Mouse (Mus musculus) lung, embryonic 16.5 days (tissue): ENCODE data around the gene Chd9. TPM values are rescaled to one million over a fixed set of nuclear protein-coding genes. Genes with fewer than 3 reads are reported as not detected.

Experiments used
- ATAC-seq: fragments of 200-750 bp; cut with Nextera tagmentation; 2 replicates; pipeline ENCODE4 v1.8.0; 2017; ENCODE audit warnings: low read depth, mild to moderate bottlenecking, moderate library complexity
- H3K27ac ChIP-seq: fragments of 300-500 bp; sonication (generic); 2 replicates; pipeline ENCODE4 v1.5.1; 2014; ENCODE audit warnings: mild to moderate bottlenecking, control low read depth, low read length
- H3K27me3 ChIP-seq: fragments of 300-500 bp; sonication (generic); 2 replicates; pipeline ENCODE4 v1.6.1; 2014; ENCODE audit warnings: low read depth, low read length, mixed read lengths; ENCODE audit not compliant: control insufficient read depth, insufficient read depth
- H3K36me3 ChIP-seq: fragments of 300-500 bp; sonication (generic); 2 replicates; pipeline ENCODE4 v1.6.1; 2014; ENCODE audit warnings: low read length; ENCODE audit not compliant: control insufficient read depth, insufficient read depth
- H3K4me1 ChIP-seq: fragments of 300-500 bp; sonication (generic); replicated peaks from 2 replicates; pipeline ENCODE4 v1.6.1; 2014; ENCODE audit warnings: low read length, mixed read lengths; ENCODE audit not compliant: control insufficient read depth, insufficient read depth
- H3K4me2 ChIP-seq: fragments of 300-500 bp; sonication (generic); 2 replicates; pipeline ENCODE4 v1.6.1; 2014; ENCODE audit warnings: low read depth, low read length, control low read depth
- H3K4me3 ChIP-seq: fragments of 300-500 bp; sonication (generic); 2 replicates; pipeline ENCODE4 v1.5.1; 2014; ENCODE audit warnings: mild to moderate bottlenecking, low read length, control low read depth
- H3K9ac ChIP-seq: fragments of 300-500 bp; sonication (generic); 2 replicates; pipeline ENCODE4 v1.6.1; 2014; ENCODE audit warnings: low read length, control low read depth
- H3K9me3 ChIP-seq: fragments of 300-500 bp; sonication (generic); 2 replicates; pipeline ENCODE4 v1.6.1; 2016; ENCODE audit warnings: low read length; ENCODE audit not compliant: control insufficient read depth
- WGBS: fragments of 180-500 bp; shearing (Covaris S2); extraction: QIAGEN DNeasy Blood & Tissue Kit; methylation state at CpG from one replicate; pipeline ENCODE4 v1.1.7; 2014; 5-methylcytosine and 5-hydroxymethylcytosine counted together
- polyA plus RNA-seq: library from polyadenylated mRNA; unstranded; fragments of >200 nt; fragmentation: Nextera tagmentation; extraction: Ambion mirVana; gene quantifications from 2 replicates; pipeline ENCODE4 v1.2.1, GENCODE M21; 2015

The Chd9 gene
- polyA plus RNA-seq, 1 experiment from 2014 or later = 95.9 TPM

DNA sequence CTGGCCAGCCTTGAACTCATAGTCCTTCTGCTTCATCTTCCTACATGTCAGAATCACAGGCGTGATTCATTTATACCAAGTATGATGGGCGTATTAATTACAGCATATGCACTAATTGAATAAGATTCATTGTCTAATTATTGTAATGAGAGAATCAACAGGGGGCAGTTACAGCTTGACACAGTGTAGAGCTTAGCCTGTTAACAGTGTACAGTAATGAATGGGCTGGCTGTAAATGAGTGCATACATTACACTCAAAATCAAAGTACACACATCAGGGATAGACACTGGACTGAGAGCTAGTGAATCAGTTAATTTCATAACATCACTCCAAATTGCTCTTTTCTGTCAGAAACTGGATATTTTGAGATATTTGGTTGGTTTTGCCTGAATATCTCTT, 135.9 kb downstream of the Chd9 start:
- no peak for ATAC-seq
- no peaks in the 10 kb centered on the region; the same call in none of the 2 replicates for H3K36me3 ChIP-seq
- no peak overlapping the region for H3K4me2 ChIP-seq
- H3K27me3 ChIP-seq = no peaks in the 10 kb centered on the region
- no peak overlapping the region for H3K9ac ChIP-seq
- WGBS = 93% methylated on average over 2 of the region's 2 CpGs
- peaks cover 3% of the 10 kb centered on the region; the same call in 1 of the 2 replicates for H3K4me1 ChIP-seq
- H3K9me3 ChIP-seq = no peaks in the 10 kb centered on the region
- H3K4me3 ChIP-seq = no peak overlapping the region
- H3K27ac ChIP-seq = no peak overlapping the region

DNA sequence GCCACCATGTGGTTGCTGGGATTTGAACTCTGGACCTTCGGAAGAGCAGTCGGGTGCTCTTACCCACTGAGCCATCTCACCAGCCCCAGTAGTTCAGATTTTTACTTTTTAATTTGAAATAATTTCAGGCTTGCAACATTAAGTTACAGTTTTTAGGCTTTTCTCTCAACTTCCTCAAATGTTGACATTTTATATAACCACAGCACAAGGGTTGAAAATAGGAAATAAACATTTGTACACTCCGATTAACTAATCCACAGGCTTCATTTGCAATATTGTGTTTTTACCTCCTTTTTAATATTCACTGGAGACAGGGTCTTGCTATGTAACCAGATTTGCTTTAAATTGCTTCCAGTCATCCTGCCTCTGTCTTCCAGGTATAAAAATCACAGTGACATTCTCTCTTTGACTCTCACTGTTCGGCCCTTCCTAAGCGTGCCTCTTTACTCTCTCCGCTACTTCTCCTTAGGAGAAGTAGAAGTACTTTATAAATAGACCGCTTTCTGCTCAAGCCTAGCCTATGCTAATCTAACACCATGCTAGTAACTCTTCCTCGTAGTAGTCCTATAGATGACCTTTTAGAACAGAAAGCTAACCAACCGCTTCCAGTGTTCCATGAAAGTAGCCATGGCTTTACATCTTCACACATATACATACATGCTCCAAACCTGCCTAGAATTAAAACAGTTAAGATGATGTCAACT, 137.5 kb downstream of the Chd9 start:
- Histone ChIP-seq H3K9me3 (no peaks in the 10 kb centered on the region), H3K27me3 (no peaks in the 10 kb centered on the region), H3K4me3 (no peak overlapping the region), H3K4me2 (no peak overlapping the region), H3K4me1 (no peaks in the 10 kb centered on the region; the same call in 1 of the 2 replicates), H3K9ac (no peak overlapping the region), H3K36me3 (no peaks in the 10 kb centered on the region; the same call in 1 of the 2 replicates), H3K27ac (no peak overlapping the region)
- WGBS = 89% methylated on average over 9 of the region's 9 CpGs
- no peak for ATAC-seq

DNA sequence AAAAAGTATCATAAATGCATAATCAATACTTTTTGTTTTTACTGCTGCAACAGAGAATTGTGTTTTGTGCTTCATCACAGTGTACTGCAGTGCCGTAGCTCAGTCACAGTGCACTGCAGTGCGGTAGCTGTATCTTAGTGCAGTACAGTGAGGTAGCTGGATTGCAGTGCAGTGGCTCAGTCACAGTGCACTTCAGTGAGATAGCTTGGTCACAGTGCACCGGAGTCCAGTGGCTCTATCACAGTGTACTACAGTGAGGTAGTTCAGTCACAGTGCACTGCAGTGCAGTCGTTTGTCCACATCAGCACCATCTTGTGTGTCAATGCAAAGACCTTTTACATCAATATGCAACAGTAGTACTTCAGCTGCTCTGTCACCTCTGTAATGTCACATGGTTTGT, 140.2 kb downstream of the Chd9 start:
- Histone ChIP-seq H3K9ac (no peak overlapping the region), H3K9me3 (no peaks in the 10 kb centered on the region), H3K4me1 (no peaks in the 10 kb centered on the region), H3K36me3 (no peaks in the 10 kb centered on the region; the same call in 1 of the 2 replicates), H3K4me3 (no peak overlapping the region), H3K4me2 (no peak overlapping the region), H3K27ac (no peak overlapping the region), H3K27me3 (no peaks in the 10 kb centered on the region)
- ATAC-seq = no peak
- 96% methylated on average over 4 of the region's 4 CpGs for WGBS

DNA sequence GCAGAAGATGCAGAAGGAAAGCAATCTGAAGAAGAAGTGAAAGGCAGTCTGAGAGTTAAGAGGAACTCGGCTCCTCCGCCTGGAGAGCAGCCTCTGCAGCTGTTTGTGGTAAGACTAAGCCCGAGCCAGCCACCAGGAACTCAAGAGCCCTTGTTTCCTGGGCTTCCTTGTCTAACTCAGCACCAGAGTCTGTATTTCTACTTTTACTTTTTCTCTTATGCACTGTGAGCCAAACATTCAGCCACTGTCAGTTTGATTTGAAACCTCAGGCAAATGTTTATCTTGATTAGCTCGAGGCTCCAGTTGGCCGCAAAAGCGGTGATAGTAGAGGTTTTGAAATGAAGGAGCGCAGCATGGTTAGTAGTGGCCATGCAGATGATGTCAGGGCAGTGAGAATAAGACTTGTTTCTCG, 148.8 kb downstream of the Chd9 start:
- Histone ChIP-seq H3K27ac (no peak overlapping the region), H3K4me1 (no peaks in the 10 kb centered on the region), H3K36me3 (peaks cover 22% of the 10 kb centered on the region), H3K9ac (no peak overlapping the region), H3K4me2 (no peak overlapping the region), H3K9me3 (no peaks in the 10 kb centered on the region), H3K4me3 (no peak overlapping the region), H3K27me3 (no peaks in the 10 kb centered on the region)
- 66% methylated on average over 8 of the region's 8 CpGs for WGBS
- ATAC-seq = no peak

DNA sequence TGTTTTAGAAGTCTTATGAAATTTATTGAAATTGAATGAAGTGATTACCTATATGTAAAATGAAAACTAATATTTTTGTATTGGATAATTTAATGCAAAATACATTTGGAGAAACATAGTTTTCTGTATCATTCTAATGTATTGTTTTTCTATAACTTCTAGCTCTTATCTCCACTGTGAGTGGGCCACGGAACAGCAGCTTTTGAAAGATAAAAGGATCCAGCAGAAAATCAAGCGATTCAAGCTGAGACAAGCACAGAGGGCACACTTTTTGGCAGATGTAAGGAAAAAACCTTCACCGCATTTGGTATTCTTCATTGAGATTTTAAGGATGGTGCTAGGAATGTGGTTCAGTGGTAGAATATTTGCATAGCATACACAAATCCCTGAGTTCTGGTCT, 150.6 kb downstream of the Chd9 start:
- WGBS = 91% methylated on average over 3 of the region's 3 CpGs
- Histone ChIP-seq H3K9me3 (no peaks in the 10 kb centered on the region), H3K4me3 (no peak overlapping the region), H3K27ac (no peak overlapping the region), H3K9ac (no peak overlapping the region), H3K36me3 (peaks cover 33% of the 10 kb centered on the region), H3K27me3 (no peaks in the 10 kb centered on the region), H3K4me2 (no peak overlapping the region), H3K4me1 (no peaks in the 10 kb centered on the region)
- no peak for ATAC-seq

DNA sequence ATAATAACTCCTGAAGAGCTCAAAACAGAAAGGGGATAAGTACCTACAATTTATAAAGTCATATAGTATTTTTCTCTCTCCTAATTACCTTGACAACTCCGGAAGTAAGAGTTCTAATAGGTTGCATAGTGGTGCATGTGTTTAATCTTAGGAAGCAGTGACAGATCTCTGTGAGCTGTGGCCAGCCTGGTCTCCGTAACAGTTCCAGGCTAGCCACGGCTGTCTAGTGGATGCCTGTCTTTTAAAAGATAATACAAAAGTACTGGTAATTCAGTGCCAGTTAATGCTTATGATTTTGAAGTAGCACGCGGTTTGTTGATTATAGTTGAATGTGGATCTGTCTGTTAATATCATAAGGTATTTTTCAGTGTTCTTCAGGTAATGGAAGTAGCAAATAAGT, 151.1 kb downstream of the Chd9 start:
- no peak overlapping the region for H3K27ac ChIP-seq
- 95% methylated on average over 5 of the region's 5 CpGs for WGBS
- H3K4me1 ChIP-seq = no peaks in the 10 kb centered on the region
- no peak overlapping the region for H3K4me3 ChIP-seq
- H3K9ac ChIP-seq = no peak overlapping the region
- H3K4me2 ChIP-seq = no peak overlapping the region
- ATAC-seq = no peak
- H3K9me3 ChIP-seq = no peaks in the 10 kb centered on the region
- H3K27me3 ChIP-seq = no peaks in the 10 kb centered on the region
- H3K36me3 ChIP-seq = peaks cover 37% of the 10 kb centered on the region

DNA sequence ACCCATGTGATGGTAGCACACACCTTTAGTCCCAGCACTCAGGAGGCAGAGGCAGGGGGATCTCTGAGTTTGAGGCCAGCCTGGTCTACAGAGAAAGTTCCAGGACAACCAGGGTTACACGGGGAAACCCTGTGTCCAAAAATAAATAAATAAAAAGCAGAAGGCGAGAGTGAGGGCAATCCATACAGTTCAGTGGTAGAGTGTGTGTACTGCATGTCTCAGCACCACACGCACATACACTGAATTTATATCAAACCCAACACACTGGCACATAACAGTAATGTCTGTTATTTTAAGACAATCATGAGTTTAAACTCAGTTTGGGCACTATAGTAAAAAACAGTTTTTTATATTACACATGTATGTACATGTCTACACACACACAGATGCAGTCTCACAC, 153.9 kb downstream of the Chd9 start:
- Histone ChIP-seq H3K27me3 (no peaks in the 10 kb centered on the region), H3K36me3 (peaks cover 30% of the 10 kb centered on the region), H3K4me1 (no peaks in the 10 kb centered on the region), H3K4me2 (no peak overlapping the region), H3K27ac (no peak overlapping the region), H3K4me3 (no peak overlapping the region), H3K9ac (no peak overlapping the region), H3K9me3 (no peaks in the 10 kb centered on the region)
- 79% methylated on average over 3 of the region's 3 CpGs for WGBS
- no peak for ATAC-seq

DNA sequence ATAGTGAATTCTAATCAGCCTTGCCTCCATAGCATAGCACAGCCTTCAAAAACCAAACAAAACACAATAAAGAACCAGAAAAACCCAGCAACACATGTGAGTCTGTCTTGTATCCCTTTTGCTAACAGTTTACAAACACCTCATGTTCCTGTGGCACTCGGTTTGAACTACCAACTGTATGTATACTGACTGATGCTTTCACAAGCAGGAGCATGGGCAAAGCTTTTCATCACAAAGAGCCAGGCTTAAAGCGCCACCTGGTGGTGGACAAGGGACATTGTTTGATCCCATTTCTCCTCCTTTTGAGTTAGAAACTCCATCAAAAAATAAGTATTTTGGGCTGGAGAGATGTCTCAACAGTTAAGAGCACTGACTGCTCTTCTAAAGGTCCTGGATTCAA, 191.6 kb downstream of the Chd9 start:
- H3K4me1 ChIP-seq = no peaks in the 10 kb centered on the region
- ATAC-seq = no peak
- 0% methylated on average over 2 of the region's 2 CpGs for WGBS
- H3K4me2 ChIP-seq = no peak overlapping the region
- peaks cover 47% of the 10 kb centered on the region for H3K36me3 ChIP-seq
- H3K4me3 ChIP-seq = no peak overlapping the region
- H3K9me3 ChIP-seq = no peaks in the 10 kb centered on the region
- no peak overlapping the region for H3K27ac ChIP-seq
- no peak overlapping the region for H3K9ac ChIP-seq
- no peaks in the 10 kb centered on the region for H3K27me3 ChIP-seq

DNA sequence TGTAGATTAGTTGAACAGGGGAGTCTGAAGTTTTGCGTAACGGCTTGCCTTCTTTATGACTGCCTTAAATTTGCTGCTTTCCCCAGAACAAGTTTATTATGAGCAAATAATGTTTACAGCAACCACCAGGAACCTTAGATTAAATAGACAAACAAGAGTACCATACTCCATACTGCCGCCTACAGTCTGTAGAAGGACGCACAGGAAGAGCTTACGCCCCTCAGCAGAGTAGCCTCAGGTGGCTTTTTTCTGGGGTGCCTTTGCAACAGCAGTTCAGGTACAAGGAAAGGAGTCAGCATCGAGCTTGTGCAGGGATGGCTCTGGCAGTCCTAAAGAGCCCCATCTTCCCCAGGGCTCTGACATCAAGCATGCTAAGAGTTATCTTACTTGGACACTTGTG, 206.3 kb downstream of the Chd9 start:
- Histone ChIP-seq H3K27ac (no peak overlapping the region), H3K4me3 (no peak overlapping the region), H3K4me1 (no peaks in the 10 kb centered on the region), H3K27me3 (no peaks in the 10 kb centered on the region), H3K9ac (no peak overlapping the region), H3K4me2 (no peak overlapping the region), H3K36me3 (peaks cover 40% of the 10 kb centered on the region), H3K9me3 (no peaks in the 10 kb centered on the region)
- ATAC-seq = no peak
- 85% methylated on average over 6 of the region's 6 CpGs for WGBS

DNA sequence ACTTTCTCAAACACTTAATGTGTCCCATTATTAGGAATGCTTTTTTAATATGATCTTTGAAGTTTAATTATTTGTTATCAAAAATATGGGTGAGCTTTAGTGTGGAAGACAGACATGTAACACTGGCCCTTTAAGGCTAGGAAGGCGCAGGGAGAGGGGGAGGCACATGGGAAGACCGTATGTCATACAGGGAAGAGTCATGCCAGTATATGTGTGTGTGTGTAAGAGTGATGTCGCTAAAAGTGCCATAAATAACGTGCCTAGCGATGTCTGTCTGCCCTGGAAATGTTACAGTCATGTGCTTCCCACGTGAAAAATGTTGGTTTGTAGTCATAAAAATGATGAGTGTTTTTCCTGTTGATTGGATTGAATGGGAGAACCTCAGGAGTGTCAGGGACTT, 208.8 kb downstream of the Chd9 start:
- Histone ChIP-seq H3K27ac (no peak overlapping the region), H3K4me3 (no peak overlapping the region), H3K4me2 (no peak overlapping the region), H3K9ac (no peak overlapping the region), H3K36me3 (peaks cover 43% of the 10 kb centered on the region), H3K9me3 (no peaks in the 10 kb centered on the region), H3K4me1 (no peaks in the 10 kb centered on the region), H3K27me3 (no peaks in the 10 kb centered on the region)
- no peak for ATAC-seq
- 59% methylated on average over 6 of the region's 6 CpGs for WGBS
